13 mouse cellular contexts compared by ENCODE assay signal in genomic region chr1:155704182-155704581, GRCm38 (mm10). TPM values are rescaled to one million over a fixed set of nuclear protein-coding genes. Genes with fewer than 3 reads are reported as not detected.
A peak's percentile ranks its signal among the peaks of the same experiment; 100 is the strongest.
DNase-seq lines count a peak whose midpoint lies in the region; ATAC-seq lines count a peak whose summit lies in the region.
"Had no signal": no experiment of that assay in that cellular context is flagged by ENCODE, and none has a peak within 500 bp of the region (broad histone marks: within the 10 kb centered on the region; RNA-seq: fewer than 3 reads in every experiment).

No protein-coding gene starts in this region.

- H3K9me3 ChIP-seq in intestine, embryonic 15.5 days = no peaks in the 10 kb centered on the region
- H3K9me3 ChIP-seq in intestine, embryonic 16.5 days (ENCODE audit: control insufficient read depth, low read length) = no peaks in the 10 kb centered on the region
- no peaks in the 10 kb centered on the region for H3K9me3 ChIP-seq in forebrain, embryonic 12.5 days
- no peaks in the 10 kb centered on the region for H3K9me3 ChIP-seq in hindbrain, embryonic 15.5 days
- H3K9me3 ChIP-seq in neural tube, embryonic 15.5 days (replicated peaks) = no peaks in the 10 kb centered on the region
- H3K9me3 ChIP-seq: heart, embryonic 10.5 days had no signal

- H3K4me1 ChIP-seq in intestine, embryonic 15.5 days (replicated peaks) = no peaks in the 10 kb centered on the region
- H3K4me1 ChIP-seq in intestine, embryonic 16.5 days (ENCODE audit: control insufficient read depth, insufficient read depth, low read length) = no peaks in the 10 kb centered on the region
- H3K4me1 ChIP-seq in forebrain, embryonic 12.5 days = peaks cover 8% of the 10 kb centered on the region; the same call in 1 of the 2 replicates
- 0 out of 2 replicates have a peak, but pooled peaks cover 4% of the 10 kb centered on the region for H3K4me1 ChIP-seq in hindbrain, embryonic 15.5 days (replicated peaks)
- H3K4me1 ChIP-seq in neural tube, embryonic 15.5 days = peaks cover 6% of the 10 kb centered on the region; the same call in 1 of the 2 replicates

- no peak overlapping the region for H3K4me2 ChIP-seq in intestine, embryonic 15.5 days (replicated peaks)
- H3K4me2 ChIP-seq in intestine, embryonic 16.5 days (ENCODE audit: low read depth, low read length) = no peak overlapping the region
- H3K4me2 ChIP-seq in forebrain, embryonic 12.5 days = no peak overlapping the region
- no peak overlapping the region for H3K4me2 ChIP-seq in hindbrain, embryonic 15.5 days
- H3K4me2 ChIP-seq in neural tube, embryonic 15.5 days = no peak overlapping the region
- H3K4me2 ChIP-seq: liver, embryonic 11.5 days had no signal

- no peak overlapping the region for H3K27ac ChIP-seq in intestine, embryonic 15.5 days
- H3K27ac ChIP-seq in intestine, embryonic 16.5 days (ENCODE audit: low read length) = no peak overlapping the region
- H3K27ac ChIP-seq in forebrain, embryonic 12.5 days = no peak overlapping the region
- no peak overlapping the region for H3K27ac ChIP-seq in hindbrain, embryonic 15.5 days (replicated peaks)
- H3K27ac ChIP-seq in neural tube, embryonic 15.5 days (replicated peaks) = no peak overlapping the region
- H3K27ac ChIP-seq: heart, embryonic 10.5 days had no signal

- no peak overlapping the region for H3K9ac ChIP-seq in intestine, embryonic 15.5 days
- no peak overlapping the region for H3K9ac ChIP-seq in intestine, embryonic 16.5 days (ENCODE audit: low read depth, low read length)
- H3K9ac ChIP-seq in forebrain, embryonic 12.5 days = no peak overlapping the region
- H3K9ac ChIP-seq in hindbrain, embryonic 15.5 days = no peak overlapping the region
- H3K9ac ChIP-seq in neural tube, embryonic 15.5 days (replicated peaks) = no peak overlapping the region

- H3K27me3 ChIP-seq in intestine, embryonic 15.5 days (replicated peaks) = no peaks in the 10 kb centered on the region
- no peaks in the 10 kb centered on the region for H3K27me3 ChIP-seq in intestine, embryonic 16.5 days (replicated peaks; ENCODE audit: control insufficient read depth, insufficient read depth, low read length)
- 0 out of 2 replicates have a peak, but pooled peaks cover 5% of the 10 kb centered on the region for H3K27me3 ChIP-seq in forebrain, embryonic 12.5 days
- H3K27me3 ChIP-seq in hindbrain, embryonic 15.5 days = no peaks in the 10 kb centered on the region
- H3K27me3 ChIP-seq in neural tube, embryonic 15.5 days (replicated peaks) = no peaks in the 10 kb centered on the region

- H3K4me3 ChIP-seq in intestine, embryonic 15.5 days (replicated peaks) = no peak overlapping the region
- no peak overlapping the region for H3K4me3 ChIP-seq in intestine, embryonic 16.5 days (ENCODE audit: low read length)
- no peak overlapping the region for H3K4me3 ChIP-seq in forebrain, embryonic 12.5 days (replicated peaks)
- H3K4me3 ChIP-seq in hindbrain, embryonic 15.5 days = no peak overlapping the region
- no peak overlapping the region for H3K4me3 ChIP-seq in neural tube, embryonic 15.5 days (replicated peaks)
- H3K4me3 ChIP-seq: heart, embryonic 10.5 days had no signal

- no peaks in the 10 kb centered on the region for H3K36me3 ChIP-seq in intestine, embryonic 15.5 days
- H3K36me3 ChIP-seq in intestine, embryonic 16.5 days (ENCODE audit: control insufficient read depth, insufficient read depth, low read length) = no peaks in the 10 kb centered on the region
- H3K36me3 ChIP-seq in forebrain, embryonic 12.5 days (replicated peaks) = no peaks in the 10 kb centered on the region
- no peaks in the 10 kb centered on the region for H3K36me3 ChIP-seq in hindbrain, embryonic 15.5 days
- H3K36me3 ChIP-seq in neural tube, embryonic 15.5 days = no peaks in the 10 kb centered on the region
- H3K36me3 ChIP-seq: heart, embryonic 10.5 days had no signal

- WGBS in intestine, embryonic 15.5 days = 54% methylated on average over 5 of the region's 5 CpGs
- WGBS in intestine, embryonic 16.5 days = 38% methylated on average over 5 of the region's 5 CpGs
- WGBS in forebrain, embryonic 12.5 days = 61% methylated on average over 5 of the region's 5 CpGs
- WGBS in hindbrain, embryonic 15.5 days = 58% methylated on average over 5 of the region's 5 CpGs
- WGBS in neural tube, embryonic 15.5 days = 58% methylated on average over 5 of the region's 5 CpGs

- DNase-seq in frontal cortex, adult 2 months (ENCODE audit: extremely low spot score in 1 of 2, low spot score in 1 of 2) = no peak
- DNase-seq in gastrocnemius, adult 8-10 months (ENCODE audit: low spot score in 2 of 2) = no peak
- DNase-seq: cerebellum, adult 9-10 months; kidney, adult 18-20 months had no signal

- ATAC-seq in intestine, embryonic 15.5 days = peak; percentile 23; the same call in 1 of the 2 replicates
- ATAC-seq in intestine, embryonic 16.5 days = no peak
- ATAC-seq in forebrain, embryonic 12.5 days (ENCODE audit: low FRiP score) = peak; percentile 39; the same call in 1 of the 2 replicates
- peak; percentile 63; the same call in 1 of the 2 replicates for ATAC-seq in hindbrain, embryonic 15.5 days (ENCODE audit: low FRiP score, low read depth)
- 0 out of 2 replicates have a peak, but pooled peaks have one; percentile 34 for ATAC-seq in neural tube, embryonic 15.5 days (ENCODE audit: low FRiP score)

RNA-seq across cellular contexts. Expression of gene Lhx4, which starts 47.3 kb away (rescaled TPM):
- polyA plus RNA-seq in intestine, embryonic 15.5 days (2015; fragmentation: Nextera tagmentation; extraction: Ambion mirVana) = not detected in 2 replicates
- polyA plus RNA-seq in intestine, embryonic 16.5 days (2015; fragmentation: Nextera tagmentation; extraction: Ambion mirVana) = 0.10 TPM in 1 of 2 replicates, not detected in the other
- polyA plus RNA-seq in forebrain, embryonic 12.5 days (2016; fragmentation: Nextera tagmentation; extraction: Ambion mirVana) = 0.14 TPM in 2 replicates
- polyA plus RNA-seq in hindbrain, embryonic 15.5 days (2015; fragmentation: Nextera tagmentation; extraction: Ambion mirVana) = 2.3 and 3.5 TPM in 2 replicates
- 3.5 and 5.0 TPM in 2 replicates for polyA plus RNA-seq in neural tube, embryonic 15.5 days (2015; fragmentation: Nextera tagmentation; extraction: Ambion mirVana)
- polyA plus RNA-seq in frontal cortex, adult 2 months (2012; rRNA removed) = not detected in 2 replicates
- total RNA-seq in gastrocnemius, adult 8-10 months (2022) = not detected
- total RNA-seq: layer of hippocampus, postnatal 14 days; megakaryocyte, adult 5-6 weeks had no signal
- polyA plus RNA-seq: heart, embryonic 10.5 days; liver, embryonic 11.5 days had no signal
